Mouse (Mus musculus): ENCODE measurements around the gene Gss.

- no peak for TF ChIP-seq E2F4 (IDR thresholded peaks at IDR 0.05; ENCODE audit: insufficient read depth)
- TF ChIP-seq POLR2AphosphoS2 (IDR thresholded peaks at IDR 0.05; ENCODE audit: insufficient read length, low read depth): no peak
- no peak for TF ChIP-seq MYOG (IDR thresholded peaks at IDR 0.05; ENCODE audit: control insufficient read depth in 1 of 3, insufficient read depth in 1 of 3, insufficient read length in 2 of 3, low read depth in 2 of 3)
- TF ChIP-seq POLR2A (IDR thresholded peaks at IDR 0.05; ENCODE audit: insufficient read length, low read depth): no peak
- no peak for TF ChIP-seq MAX (IDR thresholded peaks at IDR 0.05; ENCODE audit: low read depth)
- no peak for TF ChIP-seq CEBPB (IDR thresholded peaks at IDR 0.05; ENCODE audit: insufficient read depth, poor library complexity, severe bottlenecking)
- no peak for TF ChIP-seq SRF (IDR thresholded peaks at IDR 0.05; ENCODE audit: control insufficient read depth, insufficient read length, low read depth)
- no peak for TF ChIP-seq USF1 (IDR thresholded peaks at IDR 0.05; ENCODE audit: low read depth)
- TF ChIP-seq REST (IDR thresholded peaks at IDR 0.05; ENCODE audit: insufficient read depth, insufficient read length): no peak
These were observed 19.4 kb upstream of the Gss start for GRCm38 (mm10) chr2:155611834-155612550.

Data from myocyte (in vitro differentiated cells).